Mouse (Mus musculus) WW6 (cell line): ENCODE results near the gene Bcap31.
"Not testable (repeated sequence)": the region's sequence is repeated elsewhere in the genome, so short reads cannot be mapped to it uniquely, and the experiment has no call there.

ENCODE experiments used
- DNase-seq: peaks from one replicate; pipeline ENCODE4 v3.0.0-alpha.2; 2013; ENCODE audit warnings: low read depth, low spot score

The Bcap31 gene

DNA sequence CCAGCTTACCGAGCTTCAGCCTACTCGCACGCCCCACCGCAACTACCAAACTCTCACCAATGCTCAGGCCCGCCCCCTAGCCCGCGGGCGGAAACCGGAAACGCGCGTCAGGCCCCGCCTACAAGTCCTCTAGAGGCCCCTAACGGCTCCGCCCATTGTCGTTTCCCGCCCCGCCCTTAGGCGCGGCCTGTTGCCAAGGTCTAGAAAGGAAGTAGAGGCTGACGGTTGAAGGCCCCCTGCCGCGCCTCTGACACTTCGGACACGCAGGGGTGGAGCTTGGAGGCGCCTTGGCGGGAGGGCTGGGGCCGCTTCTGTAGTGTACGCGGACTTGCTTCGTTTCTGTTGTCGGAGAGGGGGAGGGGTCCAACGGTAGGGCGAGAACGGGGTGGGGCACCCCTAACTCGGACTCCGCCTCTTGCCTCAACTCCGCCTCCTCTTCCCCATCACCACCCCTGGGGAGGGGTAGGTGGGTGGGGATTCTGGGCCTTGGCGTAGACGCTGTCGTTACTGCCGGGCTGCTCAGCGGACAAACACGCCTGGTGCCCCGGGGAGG is at the start of gene Bcap31, which contains the start of gene Abcd1:
Gene Bcap31, minus strand, starts transcription at position 67 of the 553 bp plus-strand sequence.
Gene Abcd1, plus strand, starts transcription at position 489 of the 553 bp plus-strand sequence.
- DNase-seq, result peak; percentile 88

DNA sequence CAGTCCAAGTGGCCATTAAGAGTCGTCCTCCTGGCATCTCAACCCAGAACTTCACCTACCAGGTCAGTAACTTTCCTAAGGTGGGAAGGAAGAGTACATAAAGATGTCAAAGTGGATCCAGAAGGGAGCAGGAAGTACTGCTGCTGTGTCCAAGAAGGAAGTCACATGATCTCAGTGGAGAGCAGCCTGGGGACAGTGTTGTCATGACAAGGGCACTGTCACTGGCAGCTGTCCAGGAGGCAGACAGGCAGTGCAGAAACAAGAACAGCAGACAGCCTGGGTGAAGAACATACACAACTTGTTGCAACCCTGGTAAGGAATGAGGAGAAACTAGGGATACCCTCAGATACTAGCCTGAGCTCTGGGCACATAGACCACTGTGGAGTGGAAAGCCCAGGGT is 49.3 kb upstream of the Bcap31 start:
- DNase-seq, result no peak

DNA sequence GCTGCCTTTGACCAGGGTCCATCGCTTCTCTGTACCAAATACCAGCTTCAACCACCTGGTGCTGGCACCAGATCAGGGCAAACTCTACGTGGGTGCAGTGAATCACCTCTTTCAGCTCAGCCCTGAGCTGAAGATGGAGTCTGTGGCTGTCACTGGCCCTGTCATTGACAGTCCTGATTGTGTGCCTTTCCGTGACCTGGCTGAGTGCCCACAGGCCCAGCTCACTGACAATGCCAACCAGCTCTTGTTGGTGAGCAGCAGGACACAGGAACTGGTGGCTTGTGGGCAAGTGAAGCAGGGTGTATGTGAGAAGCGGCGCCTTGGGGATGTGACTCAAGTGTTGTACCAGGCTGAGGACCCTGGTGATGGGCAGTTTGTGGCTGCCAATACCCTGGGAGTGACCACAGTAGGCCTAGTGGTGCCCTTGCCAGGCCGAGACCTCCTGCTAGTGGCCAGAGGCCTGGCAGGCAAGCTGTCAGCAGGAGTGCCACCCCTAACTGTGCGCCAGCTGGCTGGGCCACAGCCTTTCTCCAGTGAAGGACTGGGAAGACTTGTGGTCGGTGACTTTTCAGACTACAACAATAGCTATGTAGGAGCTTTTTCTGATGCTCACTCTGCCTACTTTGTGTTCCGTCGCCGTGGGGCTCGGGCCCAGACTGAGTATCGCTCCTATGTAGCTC is 42.8 kb upstream of the Bcap31 start:
- no peak for DNase-seq

DNA sequence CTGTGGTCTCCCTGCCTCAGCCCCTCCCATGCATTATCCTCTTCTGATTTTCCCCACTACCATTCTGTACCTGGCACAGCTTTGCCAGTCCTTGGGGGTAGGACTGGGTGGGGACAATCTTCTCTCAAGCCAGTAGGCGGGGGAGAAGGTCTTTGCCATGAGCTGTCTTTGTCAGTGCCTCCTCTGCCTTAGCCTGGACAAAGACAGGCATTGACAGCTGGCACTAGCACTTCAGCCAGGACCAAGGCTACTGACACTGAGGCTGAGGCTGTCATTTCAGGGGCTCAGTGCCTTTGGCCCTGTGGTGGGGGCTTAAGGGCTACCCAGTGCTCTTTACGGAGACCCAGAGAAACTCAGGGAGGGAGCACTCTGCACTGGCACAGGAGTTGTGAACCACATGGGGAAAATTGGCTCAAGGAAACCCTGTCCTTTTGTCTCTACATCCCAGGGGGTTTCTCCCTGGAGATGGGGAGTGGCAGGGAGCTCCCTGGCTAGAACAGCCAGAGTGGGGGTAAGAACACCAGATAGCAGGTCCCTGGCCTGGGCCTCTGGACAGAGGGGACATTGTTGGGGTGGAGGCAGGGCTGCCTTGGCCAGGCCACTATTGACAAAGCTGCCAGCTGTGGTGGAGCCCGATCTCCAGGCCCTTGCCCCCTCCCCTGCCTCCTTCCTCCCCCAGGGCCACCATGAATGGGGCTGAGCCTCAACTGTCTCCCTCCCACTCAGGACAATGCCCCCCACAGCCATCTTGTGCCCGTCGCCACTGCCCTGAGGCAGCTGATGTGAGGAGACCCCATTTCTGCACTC is 40.6 kb upstream of the Bcap31 start, which contains the start of gene Plxnb3:
Gene Plxnb3, plus strand, starts transcription at position 757 of the 807 bp plus-strand sequence.
- DNase-seq, result no peak

DNA sequence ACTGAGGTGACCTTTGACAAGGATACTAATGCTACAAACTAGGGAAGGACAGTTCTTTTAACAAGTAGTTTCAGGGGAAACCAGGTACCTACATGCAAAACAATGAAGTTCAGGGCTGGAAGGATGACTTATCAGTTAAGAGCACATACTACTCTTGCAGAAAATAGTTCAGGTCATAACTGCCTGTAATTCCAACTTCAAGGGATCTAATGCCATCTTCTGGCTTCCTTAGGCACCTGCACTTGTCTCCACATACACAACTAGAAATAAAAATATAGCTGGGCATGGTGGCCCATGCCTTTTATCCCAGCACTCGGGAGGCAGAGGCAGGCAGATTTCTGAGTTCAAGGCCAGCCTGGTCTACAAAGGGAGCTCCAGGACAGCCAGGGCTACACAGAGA is 33.0 kb upstream of the Bcap31 start:
- no peak for DNase-seq

DNA sequence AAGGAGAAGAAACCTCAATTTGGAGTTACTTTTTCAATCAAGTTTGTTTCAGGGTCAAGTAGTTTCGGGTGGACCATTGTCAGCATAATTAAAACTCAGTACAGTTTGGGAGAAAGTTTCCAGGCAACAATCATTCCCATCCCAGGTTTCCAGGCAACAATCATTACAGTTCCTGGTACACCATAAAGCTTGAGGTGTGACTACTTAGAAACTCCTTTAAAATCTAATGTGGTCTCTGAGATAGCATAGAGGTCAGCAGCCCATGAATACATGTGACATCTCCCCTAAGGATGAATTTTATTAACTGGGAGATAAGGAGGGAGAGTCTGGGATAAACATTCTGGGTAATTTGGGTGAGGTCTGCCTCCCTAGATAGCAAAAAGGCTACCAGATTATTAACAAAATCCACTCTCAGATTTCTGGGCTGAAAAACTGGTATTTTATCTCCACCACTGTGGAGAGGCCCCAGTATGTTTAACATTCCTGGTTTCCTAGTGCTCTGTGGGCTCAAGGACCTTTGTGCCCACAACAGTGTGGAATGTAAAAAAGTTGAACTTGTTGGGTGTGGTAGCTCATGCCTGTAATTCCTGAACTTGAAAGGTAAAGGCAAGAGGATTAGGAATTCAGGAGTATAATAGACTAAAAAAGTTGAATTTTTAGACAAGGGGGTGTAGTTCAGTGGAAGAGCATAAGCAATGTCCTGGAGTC is 29.0 kb upstream of the Bcap31 start:
- no peak for DNase-seq

DNA sequence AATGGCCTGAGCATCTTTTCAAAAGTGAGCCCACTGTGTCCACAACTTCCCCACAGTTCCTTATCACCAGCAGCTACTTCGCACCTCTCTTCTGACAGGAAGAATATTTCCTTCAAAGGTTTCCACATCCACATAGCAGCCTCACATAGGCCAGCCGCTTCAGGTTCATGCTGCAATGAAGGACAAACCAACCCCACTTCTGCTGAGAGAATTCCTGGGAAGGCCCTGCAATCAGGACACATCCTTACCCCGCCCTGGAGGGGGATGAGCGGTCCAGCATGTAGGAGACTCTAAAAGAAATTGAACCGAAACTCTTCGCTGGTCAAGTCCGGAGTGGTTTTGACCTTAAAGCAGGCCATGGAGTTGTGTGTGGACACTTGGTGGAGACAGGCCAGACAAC is 23.9 kb upstream of the Bcap31 start:
- not testable (repeated sequence) for DNase-seq

DNA sequence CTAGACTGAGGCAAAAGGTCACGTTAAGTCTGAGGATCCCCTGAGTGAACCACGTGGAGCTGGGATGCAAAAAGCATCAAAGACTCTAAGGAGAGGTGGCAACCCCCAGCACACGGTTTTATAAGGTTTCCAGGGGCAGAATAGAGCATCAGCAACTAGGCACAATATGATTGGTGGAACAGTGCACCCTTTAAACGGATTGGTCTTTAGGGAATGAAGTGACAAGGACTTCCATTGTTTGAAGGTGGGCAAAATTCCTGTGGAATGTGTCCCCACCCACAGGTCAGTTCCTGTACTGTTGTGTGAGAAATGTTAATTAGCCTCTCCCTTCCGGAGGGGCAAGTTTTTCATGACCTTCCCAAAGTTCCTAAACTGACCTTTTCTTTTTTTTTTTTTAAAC is 23.2 kb upstream of the Bcap31 start:
- DNase-seq, result no peak

DNA sequence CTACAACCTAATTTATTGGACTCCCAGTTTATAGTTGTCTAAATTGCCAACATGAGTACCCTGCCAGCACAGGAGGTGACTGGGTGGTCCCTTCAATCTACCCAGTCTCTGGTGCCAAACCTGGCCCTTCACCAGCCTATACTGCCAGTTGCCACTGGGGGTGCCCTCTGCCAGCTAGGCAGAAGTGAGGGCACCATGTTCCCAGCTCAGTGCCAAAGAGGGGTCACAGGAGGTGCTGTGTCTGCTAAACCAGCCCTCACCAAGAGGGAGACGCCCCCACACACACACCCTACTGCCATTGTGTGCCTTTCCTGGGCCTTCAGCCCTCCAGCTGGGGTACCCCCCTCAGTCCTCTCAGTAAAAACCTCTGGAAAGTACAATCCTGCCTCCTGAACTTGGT is 22.2 kb upstream of the Bcap31 start:
- DNase-seq, result no peak

DNA sequence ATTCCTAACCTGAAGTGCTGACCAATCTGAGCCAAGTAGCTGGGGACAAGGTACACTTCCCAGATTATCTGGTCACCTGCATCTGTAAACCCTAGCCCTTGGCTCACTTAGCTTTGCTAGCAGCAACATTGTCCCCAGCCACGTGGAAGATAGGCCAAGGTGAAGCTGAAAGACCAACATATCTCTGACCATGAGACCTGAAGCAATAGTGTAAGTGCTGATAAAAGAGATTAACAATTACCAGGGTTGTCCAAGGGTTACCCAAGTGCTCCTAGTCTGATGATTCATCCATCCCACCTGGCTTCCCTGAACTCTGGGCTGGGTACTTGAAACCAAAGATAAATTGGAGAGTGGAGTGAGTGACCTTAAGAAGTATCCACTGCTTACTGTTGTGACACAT is 14.9 kb upstream of the Bcap31 start:
- no peak for DNase-seq

DNA sequence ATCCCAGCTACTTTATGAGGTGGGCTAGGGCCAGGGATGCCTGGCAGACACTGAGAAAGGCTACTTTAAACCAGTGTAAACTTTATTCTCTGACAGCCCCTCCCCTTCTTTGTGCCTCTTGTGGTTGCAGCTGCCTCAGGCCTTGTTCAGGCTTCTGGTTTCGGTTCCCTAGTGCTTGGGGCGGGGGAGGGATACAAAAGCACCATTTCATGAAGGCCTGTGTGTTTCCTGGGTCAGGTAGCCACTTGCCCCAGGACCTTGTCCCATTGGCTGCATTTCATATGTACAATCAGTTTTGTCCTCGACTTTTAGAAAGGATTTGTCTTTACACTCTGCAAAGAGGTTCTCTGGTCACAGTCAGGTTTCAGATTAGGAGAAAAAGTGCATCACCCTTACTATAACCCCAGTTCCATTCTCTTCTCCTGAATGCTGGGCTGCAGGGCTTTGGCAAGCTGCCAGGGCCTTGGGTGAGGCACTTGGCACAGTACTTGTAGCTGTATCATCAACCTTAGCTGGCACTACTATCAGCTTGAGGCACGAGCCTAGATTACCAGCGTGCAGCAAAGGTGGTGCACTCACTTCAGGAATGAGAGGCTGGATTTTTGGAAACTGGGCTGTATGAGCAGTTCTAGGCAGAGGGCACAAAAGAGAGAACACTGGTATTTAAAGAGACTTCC is 2.8 kb upstream of the Bcap31 start:
- DNase-seq, result no peak

DNA sequence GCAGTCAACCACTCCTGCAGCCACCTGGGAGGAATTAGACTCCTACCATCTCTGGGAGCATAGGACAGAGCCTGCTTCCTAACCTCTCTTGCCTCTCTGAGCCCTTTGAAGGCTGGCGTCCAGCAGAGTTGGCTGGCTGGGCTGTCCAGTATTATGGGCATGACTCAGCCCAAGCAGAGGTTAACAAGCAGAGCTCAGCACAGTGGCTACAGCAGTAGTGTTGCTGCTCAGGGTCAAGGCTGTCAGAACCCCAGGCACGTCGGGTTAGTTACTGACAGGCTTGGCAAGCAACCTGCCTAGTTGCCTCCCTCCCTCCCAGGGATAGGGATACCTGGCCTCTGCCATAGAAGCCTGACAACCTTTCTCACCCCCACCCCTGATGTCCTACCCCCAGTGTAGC is 2.3 kb upstream of the Bcap31 start:
- no peak for DNase-seq

DNA sequence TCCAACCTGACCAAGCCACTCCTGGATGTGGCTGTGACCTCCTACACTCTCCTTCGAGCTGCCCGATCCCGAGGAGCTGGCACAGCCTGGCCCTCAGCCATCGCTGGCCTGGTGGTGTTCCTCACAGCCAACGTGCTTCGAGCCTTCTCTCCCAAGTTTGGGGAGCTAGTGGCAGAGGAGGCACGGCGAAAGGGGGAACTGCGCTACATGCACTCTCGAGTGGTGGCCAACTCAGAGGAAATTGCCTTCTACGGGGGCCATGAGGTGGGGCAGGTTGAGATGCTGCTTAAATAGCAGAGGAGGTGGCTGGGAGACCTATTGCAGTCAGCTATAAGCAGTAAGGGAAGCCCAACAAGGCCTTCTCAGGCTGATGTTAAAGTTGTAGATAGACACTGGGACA is 1.7 kb upstream of the Bcap31 start:
- no peak for DNase-seq

DNA sequence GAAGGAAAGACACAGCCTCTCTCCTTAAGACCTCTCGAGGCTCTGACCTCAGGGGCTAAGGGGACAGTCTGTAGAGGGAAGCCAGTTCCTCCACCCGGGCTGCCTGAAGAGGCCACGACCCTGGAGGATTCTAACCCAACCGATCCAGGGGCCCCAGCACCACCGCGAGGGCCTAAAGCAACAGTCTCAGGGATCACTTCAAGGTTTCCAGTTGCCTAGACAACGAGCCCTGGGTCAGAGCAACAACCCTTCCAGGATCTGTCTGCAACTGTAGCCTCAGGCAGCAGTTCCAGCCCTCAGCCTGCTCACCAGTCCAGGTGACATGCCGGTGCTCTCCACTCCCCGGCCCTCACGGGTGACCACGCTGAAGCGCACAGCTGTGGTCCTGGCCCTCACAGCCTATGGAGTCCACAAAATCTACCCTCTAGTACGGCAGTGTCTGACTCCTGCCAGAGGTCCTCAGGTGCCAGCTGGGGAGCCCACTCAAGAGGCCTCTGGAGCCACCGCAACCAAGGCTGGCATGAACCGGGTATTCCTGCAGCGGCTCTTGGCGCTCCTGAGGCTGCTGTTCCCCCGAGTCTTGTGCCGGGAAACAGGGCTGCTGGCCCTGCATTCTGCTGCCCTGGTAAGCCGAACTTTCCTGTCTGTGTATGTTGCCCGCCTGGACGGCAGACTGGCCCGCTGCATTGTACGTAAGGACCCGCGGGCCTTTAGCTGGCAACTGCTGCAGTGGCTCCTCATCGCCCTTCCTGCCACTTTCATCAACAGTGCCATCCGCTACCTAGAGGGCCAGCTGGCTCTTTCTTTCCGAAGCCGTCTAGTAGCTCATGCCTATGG is 952 bp upstream of the Bcap31 start:
- DNase-seq, result no peak

DNA sequence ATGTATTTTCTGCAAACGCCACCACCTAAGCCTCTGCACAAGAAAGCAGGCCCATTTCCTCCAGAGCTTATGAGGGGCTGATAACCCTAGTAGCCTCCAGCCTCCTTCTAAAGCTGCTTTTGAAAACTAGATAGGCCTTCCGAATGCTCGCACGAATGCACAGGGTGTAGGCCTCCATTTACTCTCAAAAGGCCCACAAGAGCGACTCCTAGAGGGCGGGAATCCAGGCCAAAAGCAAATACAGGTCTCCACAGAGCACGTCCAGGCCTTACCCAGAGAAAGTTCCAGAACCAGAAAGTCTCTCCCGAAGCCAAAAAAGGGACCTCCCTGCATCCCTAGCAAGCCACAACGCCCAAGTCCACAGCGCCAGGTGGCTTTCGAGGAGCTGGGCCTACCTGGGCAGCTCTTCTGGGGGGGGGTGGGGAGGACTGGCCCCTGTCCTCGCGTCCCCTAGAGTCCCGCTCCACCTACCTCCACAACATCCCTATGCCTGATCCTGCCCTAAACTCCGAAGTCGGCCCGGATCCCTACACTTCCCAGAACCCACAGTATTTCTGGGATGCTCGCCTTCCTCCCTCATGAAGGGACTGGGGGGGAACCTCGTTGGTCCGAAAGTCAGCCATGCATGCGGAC is 383 bp downstream of the Bcap31 start:
- no peak for DNase-seq

DNA sequence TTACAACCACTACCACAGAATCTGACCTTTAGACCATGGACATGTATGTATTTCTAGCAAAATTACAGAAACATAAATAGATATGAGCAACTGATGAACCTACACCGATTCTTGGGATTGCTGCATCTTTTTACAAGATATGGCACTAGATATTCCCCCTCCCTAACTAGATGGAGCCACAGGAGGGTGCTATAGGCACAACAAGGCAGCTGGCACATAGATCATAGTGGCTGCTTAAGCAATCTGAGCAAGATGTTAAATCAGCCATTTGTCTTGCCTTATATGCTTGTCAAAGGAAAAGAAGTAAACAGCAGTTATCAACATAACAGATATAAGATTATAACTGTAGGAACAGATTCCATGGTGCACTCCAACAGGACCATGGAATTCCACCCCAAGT is 15.5 kb downstream of the Bcap31 start:
- DNase-seq, result no peak

DNA sequence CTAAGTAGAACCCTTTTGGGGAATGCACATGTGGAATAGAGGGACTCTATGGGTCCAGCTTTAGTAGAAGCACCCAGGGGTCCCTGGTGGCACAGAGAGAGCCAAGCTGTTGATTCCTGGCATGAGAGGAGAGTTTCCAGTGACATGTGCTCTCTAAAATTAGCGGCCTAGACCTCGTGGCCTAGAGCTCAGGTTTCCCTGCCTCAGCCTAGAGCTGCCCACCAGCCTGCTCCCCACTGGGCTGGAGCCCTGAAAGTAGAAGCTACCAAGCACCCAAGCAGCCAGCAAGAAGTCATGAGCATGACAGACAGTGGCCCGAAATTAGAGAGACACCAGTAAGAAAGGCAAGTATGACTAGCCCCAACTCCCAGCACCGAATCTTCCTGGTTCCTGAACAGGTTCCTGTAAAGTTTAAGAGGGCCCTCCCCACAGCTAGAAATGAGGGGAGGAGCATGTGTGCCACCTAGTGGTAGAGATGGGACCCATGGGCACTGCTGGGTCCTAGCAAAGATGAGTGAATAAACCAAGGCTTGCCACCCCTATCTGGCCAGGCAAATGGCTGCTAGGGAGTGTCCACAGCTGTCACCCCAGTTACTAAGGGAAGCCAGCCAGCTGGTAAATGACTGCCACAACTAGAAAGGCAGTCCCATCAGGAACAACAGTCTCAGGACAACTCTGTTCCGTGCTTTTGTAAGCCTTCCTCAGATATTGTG is 24.9 kb downstream of the Bcap31 start:
- DNase-seq, result no peak

DNA sequence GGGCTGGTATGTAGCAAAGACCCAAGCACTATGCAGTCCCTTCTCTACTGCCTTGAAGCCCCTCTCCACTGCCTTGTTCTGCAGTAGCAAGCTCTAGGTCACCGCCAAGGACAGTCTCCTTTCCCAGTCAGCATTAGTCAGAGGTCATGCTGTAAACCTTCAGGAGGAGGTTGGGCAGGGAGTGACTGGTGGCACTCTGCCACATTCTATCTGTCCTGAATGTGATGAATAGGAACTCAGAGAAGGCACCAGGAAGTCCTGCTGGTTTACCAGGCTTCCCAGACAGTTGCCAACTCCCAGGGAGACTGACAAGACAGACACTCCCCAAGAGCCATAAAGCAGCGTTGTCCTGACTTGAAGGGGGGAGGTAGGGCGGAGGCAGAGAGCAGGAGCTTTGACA is 30.3 kb downstream of the Bcap31 start:
- DNase-seq, result no peak

DNA sequence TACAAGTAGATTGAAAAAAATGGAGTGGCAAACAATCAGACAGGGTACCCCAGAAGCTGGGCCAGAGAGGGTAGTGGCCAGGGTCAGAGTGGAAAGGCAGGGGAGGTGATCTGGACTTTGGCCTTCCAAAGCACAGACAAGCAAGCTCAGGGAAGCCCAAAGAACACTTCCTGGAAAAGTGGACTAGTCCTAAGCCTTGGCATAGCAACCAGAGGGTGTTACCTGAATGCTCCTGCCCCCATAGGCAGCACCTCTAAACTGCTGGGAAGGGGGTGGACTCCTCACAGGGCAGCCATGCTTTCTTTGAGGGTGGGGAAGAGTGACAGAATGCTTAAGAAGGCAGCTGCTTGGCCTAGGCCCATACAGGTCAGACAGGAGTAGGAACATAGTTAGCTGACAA is 31.0 kb downstream of the Bcap31 start:
- DNase-seq, result no peak

DNA sequence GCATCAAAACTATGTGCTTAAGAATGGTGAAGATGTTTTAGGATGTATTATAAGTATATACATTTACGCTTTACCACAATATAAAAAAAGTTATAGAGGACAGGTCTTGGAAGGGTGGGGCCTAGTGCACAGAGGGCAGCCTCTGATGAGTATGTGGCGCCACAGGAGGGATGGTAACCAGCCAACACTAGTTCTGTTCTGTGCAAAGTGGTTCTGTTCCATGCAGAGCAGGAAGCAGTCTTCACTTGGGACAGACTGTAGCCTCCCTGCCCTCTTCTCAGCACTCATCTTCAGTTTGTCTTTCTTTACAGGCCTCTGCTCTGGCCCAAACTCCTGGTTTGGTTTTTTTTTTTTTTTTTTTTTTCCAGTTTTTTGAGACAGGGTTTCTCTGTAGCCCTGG is 31.8 kb downstream of the Bcap31 start:
- no peak for DNase-seq
